Mouse (Mus musculus): ENCODE measurements around the gene Caln1.
"Not testable (repeated sequence)": the region's sequence is repeated elsewhere in the genome, so short reads cannot be mapped to it uniquely, and the experiment has no call there.

The Caln1 gene

DNA sequence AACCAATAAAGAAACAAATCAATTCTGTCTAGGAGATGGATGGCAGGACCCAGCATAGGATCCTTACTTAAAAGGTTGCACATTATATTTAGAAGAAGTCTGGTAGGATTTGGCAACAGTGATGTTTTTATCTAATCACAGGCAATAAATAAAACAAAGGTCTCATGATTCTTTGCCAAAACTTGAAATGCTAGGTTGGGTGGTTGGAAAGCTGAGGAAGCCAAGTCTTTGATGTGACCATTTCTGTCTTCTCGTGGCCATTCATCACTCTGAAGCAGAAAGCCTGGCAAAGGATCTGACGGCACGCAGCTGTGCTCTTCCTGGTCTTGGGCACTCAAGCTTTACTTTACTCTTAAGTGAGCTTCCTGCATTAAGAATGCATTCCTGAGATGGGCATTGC, 193.9 kb downstream of the Caln1 start:
- no peak for DNase-seq

DNA sequence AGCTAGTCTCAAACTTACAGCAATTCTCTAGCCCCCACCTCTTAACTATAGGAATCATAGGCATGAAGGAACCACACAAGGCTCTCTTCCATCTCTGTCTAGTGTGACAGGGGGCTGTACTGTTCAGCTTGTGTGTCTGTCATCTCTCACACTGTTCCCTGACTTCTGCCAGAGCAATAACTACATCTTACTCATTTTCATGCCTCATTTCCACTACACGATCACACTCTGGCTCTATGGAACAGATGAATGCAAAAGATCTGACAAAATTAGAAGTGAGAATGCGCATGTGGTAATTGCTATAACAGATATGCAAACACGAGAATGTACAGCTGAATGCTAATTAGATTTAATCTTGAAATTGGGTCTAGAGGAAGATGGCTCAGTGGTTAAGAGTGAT, 196.7 kb downstream of the Caln1 start:
- no peak for DNase-seq

GRCm38 (mm10) chr5:130577581-130577980, 208.3 kb downstream of the Caln1 start:
- DNase-seq = no peak

GRCm38 (mm10) chr5:130584042-130584441, 214.8 kb downstream of the Caln1 start:
- no peak for DNase-seq

DNA sequence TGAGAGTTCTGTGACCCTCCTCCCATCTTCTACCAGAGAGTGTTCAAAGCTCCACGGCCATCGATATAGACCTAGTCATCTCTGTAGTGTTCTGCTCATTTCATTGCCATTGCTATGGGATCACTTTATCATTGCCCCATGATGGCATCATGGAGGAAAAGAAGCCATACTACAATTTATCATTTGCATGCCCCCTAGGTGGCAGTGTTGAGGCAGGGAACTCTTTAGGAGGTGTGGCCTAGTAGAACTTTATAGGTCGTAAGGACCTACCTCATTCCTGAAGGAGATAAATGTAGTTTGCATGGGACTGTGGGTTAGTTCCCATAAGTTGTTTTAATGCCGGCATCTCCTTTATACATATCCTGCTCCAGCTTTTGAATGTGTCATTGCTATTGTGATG, 217.0 kb downstream of the Caln1 start:
- DNase-seq = no peak

DNA sequence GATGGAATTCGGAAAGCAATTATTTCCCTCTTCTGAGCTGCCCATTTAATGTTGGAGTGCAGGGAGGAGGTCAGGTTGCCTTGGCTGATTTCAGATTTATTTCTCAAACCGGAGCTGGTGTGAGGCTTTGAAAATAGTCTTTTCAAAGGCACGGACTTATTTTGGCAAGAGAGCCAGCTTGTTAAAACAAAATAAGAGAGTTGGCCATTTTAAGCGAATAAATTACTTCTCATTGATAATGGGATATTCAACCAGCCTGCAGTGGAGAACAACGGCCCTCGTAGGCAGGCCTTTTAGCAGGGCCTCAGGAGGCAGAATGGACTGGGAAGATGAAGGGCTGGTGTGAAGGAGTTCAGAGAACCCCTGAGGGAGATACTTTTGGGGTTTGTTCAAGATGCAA, 227.3 kb downstream of the Caln1 start:
- no peak for DNase-seq

GRCm38 (mm10) chr5:130613657-130614056, 244.4 kb downstream of the Caln1 start:
- DNase-seq = no peak

- peak; percentile 15 for DNase-seq
These were observed 245.0 kb downstream of the Caln1 start for GRCm38 (mm10) chr5:130614209-130614608.

DNA sequence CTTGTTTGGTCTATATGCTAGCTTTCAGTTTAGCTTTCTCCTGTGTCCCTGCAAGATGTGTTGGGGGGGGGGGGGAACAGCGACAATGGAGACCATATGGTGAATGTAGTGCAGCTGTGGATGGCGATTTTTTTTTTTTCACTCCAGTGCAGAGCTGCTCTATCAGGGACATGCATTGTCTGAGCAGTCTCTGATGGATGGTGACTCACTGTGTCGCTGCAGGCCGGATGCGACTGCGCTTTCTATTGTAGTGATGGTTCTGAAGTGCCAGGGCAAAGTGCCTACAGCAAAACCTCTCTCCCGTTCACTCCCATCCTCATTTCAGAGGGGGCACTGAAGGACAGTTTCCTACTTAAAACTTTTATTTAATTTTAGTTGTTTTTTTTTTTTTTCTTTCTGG, 250.8 kb downstream of the Caln1 start:
- DNase-seq = no peak

DNA sequence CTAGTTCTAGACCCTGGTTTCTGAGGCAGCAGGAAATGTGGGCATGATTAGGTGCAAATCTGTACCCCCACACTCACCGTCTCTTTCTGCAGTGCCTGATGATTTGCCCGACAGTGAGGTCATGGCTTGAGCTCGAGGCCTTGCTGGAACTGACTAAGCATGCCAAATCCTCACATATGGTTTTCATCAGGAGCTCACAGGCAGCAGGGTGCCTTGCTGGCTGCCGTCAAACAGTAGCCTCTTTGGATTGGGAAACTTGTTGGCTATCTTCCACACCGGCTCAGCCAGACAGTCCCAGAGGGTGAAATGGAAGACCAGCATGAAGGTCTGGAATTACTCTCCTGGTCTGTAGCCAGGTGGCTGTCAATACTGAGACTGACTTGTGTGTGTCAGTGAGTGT, 254.0 kb downstream of the Caln1 start:
- DNase-seq = peak; percentile 67

- no peak for DNase-seq
These were observed 258.5 kb downstream of the Caln1 start for GRCm38 (mm10) chr5:130627800-130628199.

DNA sequence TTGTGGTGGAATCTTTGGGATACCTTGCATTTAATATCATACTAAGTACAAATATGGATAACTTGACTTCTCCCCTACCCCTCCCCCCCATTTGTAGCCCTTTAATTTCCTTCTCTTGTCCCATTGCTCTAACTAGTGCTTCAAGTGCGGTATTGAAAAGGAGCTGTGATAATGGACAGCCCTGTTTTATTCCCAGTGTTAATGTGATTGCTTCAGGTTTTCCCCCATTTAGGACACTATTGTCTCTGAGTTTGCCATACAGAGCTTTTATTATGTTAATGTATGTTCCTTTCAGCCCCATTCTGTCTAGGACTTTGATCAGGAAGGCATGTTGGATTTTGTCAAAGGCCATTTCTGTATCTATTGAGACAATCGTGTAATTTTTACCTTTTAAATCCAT, 266.1 kb downstream of the Caln1 start:
- DNase-seq = no peak

DNA sequence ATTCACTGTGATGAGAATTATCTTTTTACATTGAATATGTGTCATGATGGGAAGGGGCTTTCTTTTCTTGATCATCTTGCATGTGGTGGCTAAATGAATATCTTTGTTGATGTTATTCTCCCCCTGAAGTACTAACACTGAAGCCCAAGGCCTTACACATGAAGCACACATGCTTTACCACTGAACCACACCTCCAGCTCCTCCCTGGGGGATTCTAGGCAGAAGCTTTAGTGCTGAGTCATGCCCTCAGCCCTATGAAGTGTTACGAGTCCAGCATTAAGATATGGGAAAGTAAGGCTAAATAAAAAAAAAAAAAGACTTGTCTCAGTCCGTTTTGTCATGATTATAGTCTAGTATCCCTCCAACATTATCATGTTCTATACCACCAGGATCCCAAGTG, 272.6 kb downstream of the Caln1 start:
- no peak for DNase-seq

DNA sequence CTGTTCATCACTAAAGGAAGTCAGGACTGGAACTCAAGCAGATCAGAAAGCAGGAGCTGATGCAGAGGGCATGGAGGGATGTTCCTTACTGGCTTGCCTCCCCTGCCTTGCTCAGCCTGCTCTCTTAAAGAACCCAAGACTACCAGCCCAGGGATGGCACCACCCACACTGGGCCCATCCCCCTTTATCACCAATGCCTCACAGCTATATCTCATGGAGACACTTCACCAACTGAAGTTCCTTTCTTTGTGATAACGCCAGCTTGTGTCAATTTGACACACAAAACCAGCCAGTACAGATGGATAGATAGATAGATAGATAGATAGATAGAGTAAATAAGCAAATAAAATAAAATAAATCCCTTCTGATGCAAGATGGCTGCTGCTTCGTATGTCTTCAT, 276.9 kb downstream of the Caln1 start:
- not testable (repeated sequence) for DNase-seq

GRCm38 (mm10) chr5:130658141-130658540, 288.9 kb downstream of the Caln1 start:
- no peak for DNase-seq

DNA sequence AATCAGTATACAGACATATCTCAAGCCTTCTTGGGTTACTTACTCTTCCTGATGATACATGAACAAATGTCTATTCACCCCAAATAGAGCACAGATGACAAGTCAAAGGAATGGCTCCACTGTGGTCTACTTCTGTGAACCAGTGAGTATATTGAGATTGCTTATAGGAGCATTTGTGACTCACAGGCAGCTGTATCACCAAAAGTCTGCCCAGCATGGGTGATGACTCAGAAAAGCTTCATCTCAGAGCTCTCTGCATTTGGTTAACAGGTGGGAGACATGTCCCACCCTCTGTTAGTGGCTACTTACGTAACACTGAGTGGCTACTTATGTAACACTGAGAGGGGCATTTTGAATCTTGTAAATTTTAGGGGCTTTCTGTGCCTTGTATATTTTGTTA, 296.8 kb downstream of the Caln1 start:
- DNase-seq = no peak

DNA sequence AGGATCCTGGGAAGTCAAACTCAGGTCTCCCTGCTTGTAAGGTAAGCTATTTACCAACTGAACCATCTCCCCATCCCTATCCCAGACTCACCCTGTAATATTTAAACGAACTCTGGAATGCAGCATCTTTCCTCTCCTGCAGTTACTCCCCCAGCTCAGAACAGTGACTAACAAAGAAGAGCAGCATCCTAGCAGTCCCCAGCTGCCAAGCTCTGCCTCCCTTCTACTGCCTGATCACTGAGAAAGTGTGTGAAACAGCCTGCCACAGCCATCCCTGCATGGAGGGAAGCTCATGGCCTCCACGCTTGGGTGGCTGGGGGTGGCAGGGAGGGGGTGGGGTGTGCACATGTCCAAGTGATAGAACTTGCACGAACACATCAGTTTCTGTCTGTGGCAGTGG, 303.3 kb downstream of the Caln1 start:
- DNase-seq = no peak

- DNase-seq = no peak
These were observed 303.8 kb downstream of the Caln1 start for GRCm38 (mm10) chr5:130673092-130673491.

GRCm38 (mm10) chr5:130677895-130678294, 308.6 kb downstream of the Caln1 start:
- no peak for DNase-seq

DNA sequence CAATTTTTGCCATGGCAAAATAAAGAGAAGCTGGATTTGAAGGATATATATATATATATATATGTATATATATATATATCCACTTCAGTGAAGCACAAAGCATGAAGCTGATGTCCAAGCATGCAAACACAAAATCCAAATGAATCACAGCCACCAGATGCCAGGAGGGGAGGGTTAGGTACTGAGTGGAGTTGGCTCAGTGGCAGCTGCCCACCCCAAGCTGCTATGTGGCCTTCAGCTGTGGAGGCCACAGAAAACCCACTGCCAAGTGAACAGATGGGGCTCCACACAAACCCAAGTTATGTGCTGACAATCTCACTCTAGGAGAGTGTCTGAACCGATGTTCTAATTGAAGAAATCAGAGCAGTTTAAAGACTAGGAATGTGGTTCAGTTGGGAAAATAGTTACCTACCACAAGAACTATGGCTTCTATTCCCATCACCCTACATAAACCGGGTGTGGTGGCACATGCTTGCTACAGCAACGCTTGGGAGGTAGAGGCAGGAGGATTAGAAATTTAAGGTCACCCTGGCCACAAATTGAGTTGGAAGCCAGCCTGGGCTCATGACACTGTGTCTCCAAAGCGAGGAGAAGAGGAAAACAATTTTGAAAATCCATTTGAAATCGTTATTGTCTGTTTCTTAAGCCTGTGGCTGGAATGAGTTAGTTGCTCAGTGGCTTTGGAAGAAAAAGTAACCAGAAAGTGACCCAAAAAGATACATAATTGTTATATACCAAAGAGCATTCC, 316.8 kb downstream of the Caln1 start:
- DNase-seq = no peak

GRCm38 (mm10) chr5:130688385-130689138, 319.3 kb downstream of the Caln1 start:
- no peak for DNase-seq

DNA sequence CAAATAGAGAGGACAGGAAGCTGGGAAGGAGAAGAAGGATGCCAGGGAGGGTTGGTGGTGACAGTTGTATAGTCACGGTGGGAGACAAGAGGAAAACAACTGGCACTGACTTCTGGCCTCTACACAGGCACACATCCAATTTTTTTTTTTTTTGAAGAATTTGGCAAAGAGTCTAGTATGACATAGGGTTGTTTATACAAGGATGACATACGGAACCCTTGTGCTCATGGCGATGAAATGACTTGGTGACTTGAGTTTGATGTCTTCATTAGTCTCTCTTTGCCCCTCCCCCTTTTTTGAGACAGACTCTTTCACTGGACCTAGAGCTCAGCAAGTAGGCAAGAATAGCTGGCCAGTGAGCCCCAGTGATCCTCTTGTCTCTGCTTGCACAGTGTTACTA, 322.1 kb downstream of the Caln1 start:
- DNase-seq = no peak

DNA sequence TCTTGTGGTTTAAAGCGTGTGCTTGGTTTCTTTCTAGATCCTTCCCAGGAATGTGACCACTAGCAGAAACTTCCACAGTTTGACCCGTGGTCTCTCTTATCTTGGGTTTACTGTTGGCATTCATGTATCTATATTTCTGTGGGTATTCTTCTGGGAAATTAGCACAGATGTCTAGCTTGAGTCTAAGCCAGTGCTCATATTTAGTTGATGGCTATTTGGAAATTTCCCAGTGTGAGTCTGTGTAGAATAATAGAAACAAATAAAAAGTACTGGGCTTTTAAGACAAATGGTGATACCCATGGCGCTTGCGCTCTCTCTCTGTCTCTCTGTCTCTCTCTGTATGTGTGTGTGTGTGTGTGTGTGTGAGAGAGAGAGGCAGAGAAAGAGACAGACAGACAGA, 330.2 kb downstream of the Caln1 start:
- DNase-seq = no peak

- DNase-seq = no peak
These were observed 332.5 kb downstream of the Caln1 start for GRCm38 (mm10) chr5:130701777-130702176.

DNA sequence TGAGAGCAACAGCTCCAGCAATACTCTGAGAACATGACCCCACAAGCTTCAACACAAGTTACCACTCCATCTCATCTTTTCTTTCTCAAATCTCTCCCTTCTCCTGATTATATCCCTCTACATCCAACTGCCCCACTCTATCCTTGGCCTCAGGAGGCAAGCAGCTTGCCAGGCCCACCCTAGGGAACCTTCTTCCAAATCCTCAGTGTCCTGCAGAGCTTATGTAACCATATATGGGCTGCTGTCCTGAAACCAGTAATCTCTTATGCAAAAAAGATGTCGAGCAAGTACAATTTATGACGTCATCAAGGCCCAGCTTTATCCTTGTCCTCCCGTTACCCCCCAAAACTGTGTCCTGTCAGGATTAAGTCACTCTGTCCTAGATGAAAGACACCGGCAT, 333.1 kb downstream of the Caln1 start:
- DNase-seq = no peak
